Mouse (Mus musculus) induced T-regulatory cell, adult 2 months (primary cell): ENCODE results near the gene Nr2e3.
"Not testable (repeated sequence)": the region's sequence is repeated elsewhere in the genome, so short reads cannot be mapped to it uniquely, and the experiment has no call there.

Experiments used
- DNase-seq: peaks from one replicate; pipeline ENCODE4 v3.0.0-alpha.2; 2012; ENCODE audit warnings: low read depth

The Nr2e3 gene

DNA sequence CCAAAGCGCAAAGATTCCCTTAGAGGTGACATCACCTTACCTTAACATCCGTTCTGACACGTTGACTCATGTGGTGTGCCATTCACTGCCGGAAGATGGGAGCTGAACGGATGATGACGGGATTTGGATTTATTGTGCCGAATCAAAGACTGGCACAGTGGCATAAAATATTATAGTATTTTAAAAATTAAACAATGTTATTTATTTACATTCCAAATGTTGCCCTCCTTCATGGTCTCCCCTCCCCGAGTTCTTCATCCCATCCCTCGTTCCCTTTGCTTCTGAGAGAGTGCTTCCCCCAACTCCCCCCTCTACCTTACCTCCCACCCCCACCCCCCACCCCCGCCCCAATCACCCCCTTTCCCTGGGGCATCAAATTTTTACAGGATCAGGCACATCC lies at the start of gene Nr2e3:
Nr2e3 (minus strand) TSS at position 101 of the 400 bp plus-strand sequence.
- DNase-seq, result no peak

DNA sequence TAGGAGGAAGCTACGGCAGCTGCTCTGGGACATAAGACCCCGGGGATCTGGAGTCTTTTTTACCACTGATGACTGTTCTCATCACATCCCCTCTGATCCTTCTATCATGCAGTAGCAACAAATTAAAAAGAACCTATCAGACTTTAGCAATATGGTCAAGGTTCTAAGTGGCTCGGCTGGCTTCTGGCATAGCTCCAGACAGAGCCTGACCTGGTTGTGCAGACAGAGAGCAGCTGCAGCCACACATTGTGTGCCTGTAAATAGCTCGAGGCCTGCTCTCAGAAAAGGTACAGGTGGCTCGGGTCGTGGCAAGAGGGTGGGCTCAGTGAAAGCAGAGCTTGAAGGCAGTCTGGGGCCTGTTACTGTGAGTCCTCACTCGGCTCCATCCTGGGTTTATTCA lies 48.5 kb upstream of the Nr2e3 start:
- DNase-seq, result no peak

DNA sequence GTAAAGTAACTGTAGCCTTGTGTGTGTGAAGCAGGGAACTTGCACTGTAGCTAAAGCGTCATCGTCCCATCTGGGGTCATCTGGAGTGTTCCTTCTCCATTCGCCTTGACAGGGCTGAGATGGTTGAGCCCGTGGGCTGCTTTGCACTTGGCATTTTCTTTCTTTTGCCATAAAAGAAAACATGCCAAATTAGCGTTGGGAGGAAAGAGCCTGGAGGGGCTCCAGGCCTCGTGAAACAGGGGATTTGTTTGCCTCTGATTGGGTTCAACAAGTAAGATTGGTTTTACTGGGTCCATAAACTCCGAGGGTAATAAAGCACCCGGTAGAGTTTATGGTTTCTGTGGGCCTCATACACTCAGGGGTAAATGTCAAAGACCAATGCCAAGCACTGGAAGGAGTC lies 41.9 kb upstream of the Nr2e3 start:
- DNase-seq, result no peak

DNA sequence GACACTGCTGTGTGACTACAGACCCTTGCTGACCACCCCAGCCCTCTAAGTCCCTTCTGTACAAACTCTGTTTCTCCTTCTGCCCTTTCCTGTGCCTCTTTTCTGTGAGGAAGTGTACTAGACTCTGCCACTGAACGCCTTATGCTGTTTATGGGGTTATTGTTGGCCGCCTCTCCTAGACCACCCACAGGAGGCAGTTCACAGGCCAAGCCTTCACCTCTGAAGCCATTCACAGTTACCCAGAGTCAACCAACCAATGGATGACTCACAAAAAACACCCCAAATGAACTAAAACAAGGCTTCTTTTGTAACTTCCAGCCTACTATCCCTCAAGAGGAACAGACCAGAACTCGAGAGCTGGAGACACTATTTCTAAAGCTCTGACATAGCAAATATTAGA lies 41.0 kb upstream of the Nr2e3 start:
- DNase-seq, result no peak

DNA sequence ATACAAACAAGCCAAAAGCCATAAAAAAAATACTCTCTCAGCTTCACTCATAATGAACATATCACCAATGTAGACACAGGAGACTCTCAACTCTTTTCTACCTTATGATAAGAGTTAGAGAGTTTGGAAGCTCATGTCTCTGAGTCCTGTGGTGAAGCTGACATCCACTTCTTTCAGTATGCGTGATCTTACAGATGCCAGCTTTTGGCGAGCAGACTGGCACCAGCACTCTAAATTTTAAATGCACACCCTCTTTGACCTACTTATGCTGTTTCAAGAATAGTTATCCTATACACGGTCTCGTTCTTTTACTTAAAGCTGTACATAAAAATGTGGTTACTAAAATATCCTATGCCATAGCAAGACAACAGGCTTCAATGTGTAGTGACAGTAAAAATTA lies 37.3 kb upstream of the Nr2e3 start:
- DNase-seq, result no peak

DNA sequence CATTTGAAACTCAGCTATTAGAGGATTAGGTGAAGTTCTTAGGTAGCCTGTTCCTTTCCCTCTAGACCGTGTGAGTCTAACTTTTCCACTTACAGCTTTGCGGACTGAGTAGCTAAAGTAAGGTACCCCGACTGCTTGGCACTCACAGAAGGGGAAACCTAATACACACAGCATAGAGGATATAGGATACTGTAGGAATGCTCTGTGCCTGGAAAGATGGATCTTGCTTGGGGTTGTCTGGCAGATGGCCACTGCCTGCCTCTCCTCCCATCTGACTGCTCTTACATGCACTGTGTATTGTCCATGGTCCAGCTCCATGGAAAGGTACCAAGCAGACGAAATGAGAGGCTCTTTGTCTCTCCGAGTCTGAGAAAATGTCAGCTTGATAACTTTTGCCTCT lies 30.9 kb upstream of the Nr2e3 start:
- DNase-seq, result no peak

DNA sequence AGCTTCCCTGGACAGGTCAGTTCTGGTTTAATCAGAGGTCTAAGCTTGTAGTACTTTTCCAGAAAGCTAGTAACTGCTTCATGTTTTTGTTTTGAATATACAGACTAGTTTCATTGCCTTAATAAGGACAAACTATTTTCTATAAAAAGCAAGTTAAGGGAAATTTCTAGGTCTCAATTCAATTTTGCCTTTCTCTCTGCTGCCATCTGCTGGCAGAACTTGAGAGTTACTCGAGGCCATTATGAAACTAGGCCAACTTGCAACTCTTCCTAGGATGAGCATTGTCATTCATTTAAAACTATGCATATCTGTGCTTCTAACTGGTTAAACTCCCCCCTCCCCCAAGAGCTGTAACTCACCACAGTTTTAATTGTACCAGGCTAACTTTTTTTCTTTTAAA lies 29.4 kb upstream of the Nr2e3 start:
- DNase-seq, result peak; percentile 79

DNA sequence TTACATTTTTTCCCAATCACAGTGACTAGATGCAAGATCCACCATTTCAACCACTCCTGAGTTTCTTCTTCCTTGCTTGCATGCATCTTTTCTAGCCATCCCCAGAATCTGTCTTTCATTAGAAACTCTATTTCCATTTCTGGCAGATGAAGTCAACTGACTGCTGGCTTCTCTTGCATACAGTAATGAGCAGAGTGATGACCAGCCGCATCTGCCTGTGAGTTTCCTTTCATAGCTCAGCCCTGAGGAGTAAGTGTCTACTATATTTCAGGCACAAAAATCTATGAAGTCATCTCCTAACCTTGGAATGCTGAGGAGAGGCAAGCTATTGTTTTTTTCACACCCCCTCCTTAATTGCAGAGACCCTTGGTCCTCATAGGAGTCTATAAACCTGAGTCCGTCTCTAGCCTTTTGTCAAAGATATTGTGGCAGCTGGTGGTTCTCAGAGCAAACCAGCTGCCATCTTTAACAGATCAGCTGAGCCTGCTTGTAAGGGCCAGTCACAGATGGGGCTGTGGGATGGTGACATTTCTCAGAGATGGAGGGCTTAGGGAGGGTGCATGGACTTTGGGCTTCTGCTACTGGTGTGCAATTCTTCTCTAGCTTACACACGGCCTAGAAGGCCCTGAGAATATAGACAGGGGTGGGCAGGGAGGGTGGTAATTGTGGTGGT lies 25.6 kb upstream of the Nr2e3 start:
- no peak for DNase-seq

DNA sequence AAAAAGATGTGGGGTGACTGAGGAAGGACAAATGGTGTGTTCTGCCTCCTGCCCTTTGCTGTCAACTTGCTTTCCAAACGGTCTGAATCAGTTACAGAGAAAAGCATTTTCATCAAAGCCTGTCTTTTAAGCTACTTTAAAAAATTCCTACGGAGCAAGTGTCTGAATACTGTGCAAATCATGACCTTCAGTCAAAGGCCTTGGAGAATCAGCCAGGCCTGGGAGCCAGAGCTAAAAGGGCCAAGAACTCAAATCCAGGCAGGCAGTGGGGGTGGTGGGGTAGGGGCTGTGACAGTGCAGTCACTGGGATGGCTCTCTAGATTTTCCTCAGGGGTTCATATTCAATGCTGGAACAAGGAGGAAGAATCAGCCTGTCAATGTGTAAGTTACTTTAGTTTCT lies 20.7 kb upstream of the Nr2e3 start:
- no peak for DNase-seq

DNA sequence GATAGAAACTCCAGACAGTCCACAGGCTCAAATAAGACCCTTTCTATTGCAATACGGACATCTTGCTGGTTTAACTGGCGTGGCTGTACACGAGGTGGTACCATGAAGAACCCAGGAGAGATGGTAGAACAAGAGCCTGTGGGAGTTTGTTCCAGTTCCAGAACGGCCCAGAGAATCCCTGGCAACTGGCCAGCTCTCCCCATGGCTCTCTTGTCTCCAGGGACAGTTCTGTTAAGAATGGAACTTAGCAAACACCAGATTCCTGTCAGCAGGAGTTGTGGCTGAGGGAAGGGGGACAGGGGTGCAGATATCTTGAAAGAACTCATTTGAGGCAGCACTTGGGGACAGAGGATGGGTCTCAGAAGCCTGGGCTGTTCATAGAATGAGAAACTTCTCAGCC lies 10.8 kb upstream of the Nr2e3 start:
- DNase-seq, result no peak

DNA sequence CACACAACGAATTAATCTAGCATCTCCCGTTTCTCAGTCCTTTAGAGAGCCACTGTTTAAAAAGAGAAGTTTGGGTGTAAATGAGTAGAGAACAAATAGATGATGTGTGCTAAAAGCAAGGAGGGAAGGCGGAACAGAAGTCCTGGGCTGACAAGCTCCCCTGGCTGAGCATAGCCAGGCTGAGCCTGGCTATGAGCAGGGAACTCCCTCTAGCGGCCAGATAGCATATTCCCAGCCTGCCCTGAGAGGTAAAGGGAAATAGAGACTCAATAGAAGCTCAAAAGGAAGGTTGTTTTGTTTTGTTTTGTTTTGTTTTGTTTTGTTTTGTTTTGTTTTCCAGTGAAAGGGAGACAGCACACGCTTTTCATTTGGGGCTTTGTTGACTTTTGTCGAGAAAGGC lies 8.9 kb upstream of the Nr2e3 start:
- DNase-seq, result peak; percentile 79

DNA sequence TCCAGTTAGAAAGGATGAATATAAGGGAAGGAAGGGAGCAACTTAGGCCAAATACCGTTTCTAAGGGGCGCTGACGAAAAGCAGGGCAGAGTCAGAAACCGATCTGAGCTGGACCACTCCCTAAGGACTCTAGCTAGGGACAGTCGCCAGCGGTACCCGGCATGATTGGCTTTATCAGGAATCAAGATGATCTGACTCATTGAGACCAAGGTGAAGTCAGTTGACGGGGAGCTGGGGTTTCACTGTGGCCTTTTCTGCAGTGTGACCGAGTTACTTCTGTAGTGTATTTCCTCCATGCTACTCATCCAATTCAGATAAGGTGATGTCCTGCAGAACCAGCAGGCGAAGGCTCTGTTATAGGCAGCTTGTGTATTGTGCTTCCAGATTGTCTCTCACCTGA lies 4.6 kb upstream of the Nr2e3 start:
- DNase-seq, result no peak

DNA sequence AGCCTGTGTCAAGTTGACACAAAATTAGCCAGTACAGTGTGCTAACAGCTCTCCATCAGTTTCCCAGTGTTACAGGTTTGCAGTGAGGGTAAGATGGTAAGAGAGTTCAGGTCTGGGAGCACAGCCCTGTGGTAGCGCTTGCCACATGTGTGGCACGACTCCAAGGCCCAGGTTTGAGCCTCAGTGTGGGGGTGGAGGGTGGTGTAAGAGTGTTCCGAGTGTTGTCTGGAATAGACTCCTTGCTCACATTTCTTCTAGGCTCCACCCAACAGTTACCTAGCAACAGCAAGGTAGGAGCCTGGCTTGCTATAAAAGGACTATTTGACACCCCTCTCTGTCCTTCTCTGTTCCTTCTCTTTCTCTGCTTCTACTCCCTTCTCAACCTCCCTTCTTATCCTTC lies 3.9 kb upstream of the Nr2e3 start:
- no peak for DNase-seq

DNA sequence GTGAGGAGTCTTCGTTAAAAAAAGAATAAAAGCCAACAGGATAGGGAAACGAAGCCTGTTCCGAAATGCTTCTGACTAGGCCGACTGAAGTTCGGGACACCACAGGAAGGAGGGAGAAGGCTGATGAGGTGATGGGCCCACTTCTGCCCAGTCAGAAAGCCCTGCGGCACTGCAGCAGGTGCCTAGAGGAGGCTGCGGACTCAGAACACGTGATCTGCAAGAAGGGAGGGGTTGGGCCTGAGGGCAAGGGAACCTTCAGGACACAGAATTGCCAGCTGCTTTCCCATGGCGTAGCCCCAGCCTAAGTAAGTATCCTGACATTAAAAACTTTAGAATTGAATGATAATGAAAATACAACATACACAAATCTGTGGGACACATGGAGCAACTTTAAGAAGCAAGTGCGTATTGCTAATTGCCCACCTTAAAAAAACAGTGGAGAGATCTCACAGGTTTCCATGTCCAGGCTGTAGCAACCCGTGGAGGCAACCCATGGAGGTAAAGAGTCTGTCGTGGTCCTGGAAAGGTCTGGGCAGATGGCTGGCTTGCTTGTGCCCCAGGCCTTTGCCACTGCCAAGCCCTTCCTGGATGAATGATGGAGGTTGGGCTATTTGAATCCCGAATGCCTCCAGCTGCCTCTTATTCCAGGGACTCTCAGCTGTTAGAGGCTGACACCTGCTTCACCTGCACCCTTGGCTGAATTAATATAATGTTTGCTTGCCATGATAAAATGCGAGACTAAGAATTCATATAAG lies 919 bp upstream of the Nr2e3 start:
- DNase-seq, result no peak

DNA sequence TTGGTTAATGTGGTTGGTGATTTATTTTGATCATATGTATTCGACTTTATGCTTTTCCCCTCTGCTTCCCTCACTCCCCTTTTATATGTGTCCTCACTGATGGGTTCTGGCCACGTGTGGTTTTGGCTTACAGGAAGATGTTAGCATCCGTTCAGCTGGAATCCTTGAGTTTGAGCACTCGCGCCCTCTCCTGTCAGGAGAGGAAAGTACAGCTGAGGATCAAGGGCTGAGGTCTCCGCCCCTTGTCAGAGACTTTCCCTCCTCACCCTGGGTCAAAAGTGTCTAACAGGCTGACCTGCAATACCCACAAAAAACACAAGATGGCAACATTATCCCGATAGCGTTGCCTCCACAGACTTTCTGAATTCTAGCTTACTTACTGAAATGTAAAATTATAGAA lies 1.2 kb downstream of the Nr2e3 start:
- peak; percentile 96 for DNase-seq

DNA sequence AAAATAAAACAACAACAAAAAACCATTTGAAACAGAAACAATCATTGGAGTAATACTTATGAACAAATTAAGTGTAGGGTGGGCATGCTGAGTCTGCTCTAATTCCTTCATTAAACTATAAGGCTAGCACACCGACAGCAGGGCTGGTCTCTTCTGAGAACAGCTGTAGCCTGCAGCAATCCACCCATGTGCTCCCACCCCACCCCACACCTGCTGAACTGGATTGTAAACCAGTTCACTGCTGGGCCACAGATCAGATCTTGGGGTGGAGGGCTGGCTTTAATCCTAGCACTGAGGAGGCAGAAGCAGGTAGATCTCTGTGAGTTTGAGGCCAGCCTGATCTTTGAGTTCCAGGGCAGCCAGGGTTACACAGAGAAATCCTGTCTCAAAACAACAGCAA lies 2.3 kb downstream of the Nr2e3 start:
- DNase-seq, result not testable (repeated sequence)

DNA sequence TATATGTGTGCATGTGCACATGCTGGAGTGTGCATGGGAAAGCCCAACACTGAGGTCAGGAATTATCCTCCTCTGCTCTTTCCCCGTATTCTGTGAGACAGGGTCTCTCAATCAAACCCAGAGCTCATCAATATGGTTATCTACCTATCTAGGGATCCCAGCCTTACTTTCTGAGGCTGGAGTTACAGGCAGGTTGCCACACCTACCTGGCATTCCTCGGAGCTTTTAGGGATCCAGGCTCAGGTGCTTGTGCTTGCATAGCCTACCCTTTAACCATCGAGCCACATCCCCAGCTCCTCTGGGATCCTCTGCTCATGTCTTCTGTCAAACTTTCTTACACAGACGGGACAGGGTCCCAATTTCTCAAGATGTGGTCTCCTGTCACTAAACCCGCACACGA lies 4.0 kb downstream of the Nr2e3 start:
- DNase-seq, result no peak

DNA sequence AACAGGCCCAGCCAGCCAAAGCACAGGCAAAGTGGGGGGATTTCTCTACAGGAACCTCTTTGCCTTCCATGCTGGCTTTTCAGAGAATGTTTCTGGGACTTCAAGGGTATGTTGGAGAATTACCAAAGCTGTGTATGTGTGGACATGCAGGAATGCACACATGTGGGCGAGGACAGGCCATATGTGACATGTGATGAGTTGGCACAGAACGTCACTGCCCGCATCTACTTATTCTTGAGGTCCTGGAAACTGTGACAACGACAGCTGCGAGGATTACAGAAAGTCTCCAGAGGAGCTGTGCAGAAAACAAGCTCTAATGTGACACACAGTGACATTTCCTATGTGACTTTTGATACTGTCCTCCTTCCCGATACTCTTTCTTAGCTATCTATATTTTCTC lies 4.8 kb downstream of the Nr2e3 start:
- DNase-seq, result no peak

DNA sequence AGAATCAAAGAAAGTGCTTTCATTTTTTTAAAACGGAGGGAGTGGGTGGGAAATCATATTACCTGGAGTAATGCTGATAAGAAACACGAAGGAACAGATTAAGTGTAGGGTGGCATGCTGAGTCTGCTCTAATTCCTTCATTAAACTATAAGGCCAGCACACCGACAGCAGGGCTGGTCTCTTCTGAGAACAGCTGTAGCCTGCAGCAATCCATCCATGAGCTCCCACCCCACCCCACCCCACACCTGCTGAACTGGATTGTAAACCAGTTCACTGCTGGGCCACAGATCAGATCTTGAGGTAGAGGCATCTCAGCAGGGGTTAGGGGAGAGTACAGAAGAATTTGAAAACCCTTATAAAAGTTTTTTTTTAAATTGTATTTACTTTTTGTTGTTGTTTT lies 5.3 kb downstream of the Nr2e3 start:
- DNase-seq, result no peak

DNA sequence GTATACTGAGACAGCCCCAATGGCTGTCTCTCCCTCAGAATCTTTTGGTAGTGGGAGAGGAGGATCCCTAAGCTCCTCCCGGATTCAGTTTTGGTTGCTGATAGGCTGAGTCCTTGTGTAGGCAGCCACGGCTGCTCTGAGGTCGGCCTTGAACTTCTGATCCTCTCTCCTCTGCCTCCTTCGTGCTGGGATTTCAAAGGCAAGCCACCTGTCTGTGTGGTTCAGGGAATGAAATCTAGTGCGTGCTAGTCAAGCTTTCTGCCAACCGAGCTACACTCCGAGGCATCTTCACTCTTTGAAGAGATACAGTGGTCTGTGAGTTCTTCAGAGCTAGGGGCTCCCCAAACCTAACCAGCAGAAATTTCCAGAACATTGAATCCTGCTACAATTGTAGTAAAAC lies 6.9 kb downstream of the Nr2e3 start:
- DNase-seq, result no peak

DNA sequence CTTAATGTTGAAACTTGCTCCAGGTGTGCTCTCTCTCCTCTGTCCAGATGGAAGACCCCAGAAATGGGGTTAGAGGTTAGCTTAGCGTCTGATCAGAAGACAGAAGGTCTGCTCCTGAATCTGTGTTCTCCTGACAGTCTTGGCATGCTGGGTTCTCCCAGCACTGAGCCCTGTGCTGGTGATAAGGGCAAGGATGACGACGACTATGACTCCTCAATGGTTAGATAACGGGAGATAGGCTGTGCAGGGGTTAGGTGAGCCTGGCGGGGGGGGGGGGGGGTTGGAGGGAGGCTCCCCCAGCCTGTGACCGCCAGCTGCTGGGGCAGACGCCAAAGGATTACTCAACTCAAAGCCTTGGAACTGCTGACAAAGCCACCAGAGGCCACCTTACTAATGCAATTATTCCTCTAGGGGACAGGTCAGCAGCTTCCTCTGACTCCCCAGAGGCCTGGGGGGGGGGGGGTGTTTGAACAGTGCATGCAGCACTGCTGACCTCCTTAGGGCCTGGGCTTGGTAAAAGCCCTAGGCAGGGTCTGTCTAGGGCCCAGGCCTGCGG lies 7.9 kb downstream of the Nr2e3 start:
- no peak for DNase-seq

DNA sequence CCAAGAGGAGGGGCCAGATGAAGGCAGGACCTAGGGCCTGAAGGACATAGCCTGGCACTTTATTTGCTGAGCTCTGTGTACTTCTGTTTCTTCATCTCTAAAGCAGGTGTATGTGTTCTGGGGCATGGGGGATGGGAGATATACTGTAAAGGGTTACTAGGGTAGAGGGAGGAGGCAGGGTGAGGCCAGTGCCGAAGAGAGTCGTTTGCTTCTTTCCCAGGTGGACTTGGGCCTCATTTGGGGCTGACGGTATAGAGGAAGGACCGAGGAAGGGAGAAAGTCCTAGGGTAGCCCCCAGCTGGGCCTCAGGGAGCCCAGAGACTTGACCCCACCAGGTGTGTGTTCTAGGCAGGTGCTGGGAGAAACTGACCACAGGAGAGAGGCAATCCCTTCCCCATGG lies 8.5 kb downstream of the Nr2e3 start:
- DNase-seq, result no peak

DNA sequence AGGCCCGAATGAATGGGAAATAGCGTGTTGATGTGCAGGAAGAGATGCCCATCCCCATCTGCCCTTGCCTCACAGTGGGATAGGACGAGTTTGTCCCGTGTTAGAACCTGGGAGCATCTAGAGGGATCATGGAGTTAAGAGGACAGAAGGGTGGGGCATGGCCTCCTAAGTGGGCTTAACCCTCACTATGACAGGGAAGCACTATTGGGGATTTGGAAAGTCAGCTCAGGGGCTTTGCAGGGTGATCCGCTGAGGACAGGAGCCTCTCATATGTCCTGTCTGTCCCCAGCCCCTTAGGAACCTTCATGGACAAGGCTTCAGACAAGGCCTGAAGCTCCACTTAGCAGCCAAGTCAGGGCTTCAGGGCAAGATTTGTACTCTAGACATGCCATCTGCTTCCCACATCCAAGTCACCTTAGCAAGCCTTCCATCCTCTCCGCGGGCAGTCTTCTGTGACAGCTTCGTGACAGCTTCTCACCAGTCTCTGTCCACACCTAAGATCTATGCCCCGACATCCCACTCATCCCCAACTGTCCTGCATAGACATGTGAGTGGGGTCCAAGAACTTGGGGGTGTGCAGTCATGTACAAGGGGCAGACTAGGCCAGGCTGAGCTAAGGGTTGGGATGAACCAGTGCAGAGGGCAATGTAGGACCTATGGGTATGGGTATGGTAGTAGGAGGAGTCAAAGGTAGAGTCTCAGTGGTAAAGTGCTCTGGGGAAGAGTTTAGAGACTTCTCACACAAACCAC lies 9.3 kb downstream of the Nr2e3 start:
- no peak for DNase-seq
